Mouse (Mus musculus) ES-E14 (cell line): ENCODE measurements around the gene Olfr15. TPM values are rescaled to one million over a fixed set of nuclear protein-coding genes. Genes with fewer than 3 reads are reported as not detected.
"Not testable (repeated sequence)": the region's sequence is repeated elsewhere in the genome, so short reads cannot be mapped to it uniquely, and the experiment has no call there.

Experiments
- DNase-seq: peaks from one replicate; pipeline ENCODE4 v3.0.0-alpha.2; 2013; ENCODE audit warnings: low read depth, low spot score
- H3K27ac ChIP-seq: 2 replicates; pipeline ENCODE4 v1.5.1; 2012; ENCODE audit warnings: low read depth, mild to moderate bottlenecking, low read length, moderate library complexity, mixed read lengths; ENCODE audit not compliant: poor library complexity, insufficient read depth, severe bottlenecking
- H3K36me3 ChIP-seq: 2 replicates; pipeline ENCODE4 v1.6.1; 2012; ENCODE audit warnings: mild to moderate bottlenecking, low read length, moderate library complexity, mixed read lengths; ENCODE audit not compliant: control insufficient read depth, poor library complexity, insufficient read depth, severe bottlenecking
- H3K4me1 ChIP-seq, 2 experiments: fragments of 150-350 bp in 1 of 2; sonication (generic) in 1 of 2; 2 replicates each; pipeline ENCODE4 v1.6.1; 2012; ENCODE audit warnings: low read length in 2 of 2, mild to moderate bottlenecking in 1 of 2, mixed read lengths in 1 of 2; ENCODE audit not compliant: control insufficient read depth in 2 of 2, insufficient read depth in 2 of 2, poor library complexity in 1 of 2
- H3K4me3 ChIP-seq, 2 experiments: fragments of 150-350 bp in 1 of 2; sonication (generic) in 1 of 2; 2 replicates each; pipeline ENCODE4 v1.5.1; 2012; ENCODE audit warnings: low read length in 2 of 2, low read depth in 1 of 2, mild to moderate bottlenecking in 1 of 2, mixed read lengths in 1 of 2; ENCODE audit not compliant: insufficient read depth in 1 of 2, poor library complexity in 1 of 2, severe bottlenecking in 1 of 2
- H3K9ac ChIP-seq: 2 replicates; pipeline ENCODE4 v1.6.1; 2012; ENCODE audit warnings: low read depth, mild to moderate bottlenecking, low read length, mixed read lengths; ENCODE audit not compliant: poor library complexity, insufficient read depth, severe bottlenecking
- H3K9me3 ChIP-seq: fragments of 150-350 bp; sonication (generic); 2 replicates; pipeline ENCODE4 v1.6.1; 2012; ENCODE audit warnings: low read depth, mild to moderate bottlenecking, low read length; ENCODE audit not compliant: control insufficient read depth, insufficient read depth
- CHD2 ChIP-seq: IDR thresholded peaks from 2 replicates; pipeline ENCODE4 v1.6.1; 2014; ENCODE audit warnings: mild to moderate bottlenecking, low read depth, low read length, inconsistent platforms
- HCFC1 ChIP-seq: IDR thresholded peaks from 2 replicates; pipeline ENCODE4 v1.6.1; 2012; ENCODE audit warnings: low read length, inconsistent platforms, borderline replicate concordance; ENCODE audit not compliant: insufficient read depth
- MAFK ChIP-seq: IDR thresholded peaks from 2 replicates; pipeline ENCODE4 v1.6.1; 2014; ENCODE audit warnings: mild to moderate bottlenecking, low read depth, low read length, inconsistent platforms; ENCODE audit not compliant: insufficient read depth
- ZC3H11A ChIP-seq: IDR thresholded peaks from 2 replicates; pipeline ENCODE4 v1.6.1; 2012; ENCODE audit warnings: low read depth, mild to moderate bottlenecking, inconsistent platforms, low read length, borderline replicate concordance
- ZNF384 ChIP-seq: IDR thresholded peaks from 2 replicates; pipeline ENCODE4 v1.6.1; 2012; ENCODE audit warnings: low read depth, low read length, inconsistent platforms
- in situ Hi-C, 2 experiments: fragments of 600-800 bp; cut with MboI; formaldehyde crosslinking; loops; one replicate each; pipeline ENCODE4 v1.15.1; 2025; ENCODE audit warnings: low sequenced_read_pairs in 2 of 2, inconsistent platforms in 1 of 2; ENCODE audit not compliant: unreplicated experiment in 2 of 2
- total RNA-seq: library from RNA; depleted of rRNA; stranded (reverse); fragments of 300-350 nt; gene quantifications from 2 replicates; pipeline ENCODE4 v1.2.3, GENCODE M21; 2012; rRNA removed

Gene Olfr15
- total RNA-seq: not detected in 2 replicates

DNA sequence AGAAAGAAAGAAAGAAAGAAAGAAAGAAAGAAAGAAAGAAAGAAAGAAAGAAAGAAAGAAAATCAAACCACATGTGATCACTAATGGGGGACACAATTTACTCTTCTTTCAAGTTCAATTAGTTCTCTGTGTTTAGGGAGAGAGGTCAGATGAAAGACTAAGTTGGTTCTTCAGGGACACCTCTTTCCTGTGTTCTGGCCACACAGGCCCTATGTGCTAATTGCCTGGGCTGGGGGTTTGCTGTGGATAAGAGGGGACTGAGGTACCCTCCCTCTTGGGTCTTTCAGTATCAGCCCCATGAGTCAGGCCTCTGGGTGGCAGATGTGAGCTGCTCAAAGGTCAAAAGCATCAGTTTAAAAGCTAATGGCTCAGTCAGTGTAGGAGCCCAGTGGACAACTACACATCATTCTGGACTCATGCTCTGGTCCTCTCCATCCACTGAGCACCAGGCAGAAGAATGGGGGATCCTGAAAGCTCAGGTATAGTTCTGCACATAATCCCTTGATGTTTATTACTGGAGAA, at the start of gene Olfr15:
Gene Olfr15, plus strand, starts transcription at position 291 of the 522 bp plus-strand sequence.
- no peaks in the 10 kb centered on the region for H3K9me3 ChIP-seq
- H3K4me1 ChIP-seq: no peaks in the 10 kb centered on the region
- no peak within 1 kb of the TSS for H3K27ac ChIP-seq
- H3K9ac ChIP-seq: no peak within 1 kb of the TSS
- in situ Hi-C loops: no loop called here
- no peaks in the 10 kb centered on the region for H3K36me3 ChIP-seq
- TF ChIP-seq ZC3H11A (0 out of 2 replicates have a peak, but pooled peaks have one; percentile 11), MAFK (no peak), HCFC1 (no peak), CHD2 (no peak), ZNF384 (no peak)
- no peak for DNase-seq
- H3K4me3 ChIP-seq: no peak within 1 kb of the TSS

DNA sequence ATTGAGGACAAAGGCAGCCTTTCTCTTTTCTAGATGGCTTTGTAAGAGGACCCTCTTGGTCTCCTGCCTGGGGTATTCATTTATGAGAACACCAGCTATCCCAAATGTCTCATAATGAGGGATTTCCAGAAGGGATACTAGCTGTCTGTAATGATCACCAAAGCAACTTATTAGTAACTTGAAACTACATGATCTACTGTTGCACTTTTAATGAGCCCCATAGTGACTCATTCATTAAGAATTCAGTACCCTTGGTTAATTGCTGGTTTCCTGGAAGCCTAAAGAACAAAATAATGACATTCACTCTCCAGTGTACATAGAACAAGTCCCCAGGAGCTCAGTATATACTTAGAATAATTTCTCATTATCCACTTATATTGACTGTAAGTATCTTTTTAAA, 49.4 kb upstream of the Olfr15 start:
- Histone ChIP-seq H3K4me1 (peaks cover 3% of the 10 kb centered on the region in 2 experiments; a peak in 2 of 4 replicates), H3K36me3 (no peaks in the 10 kb centered on the region), H3K4me3 (no peak overlapping the region), H3K9me3 (no peaks in the 10 kb centered on the region), H3K9ac (no peak overlapping the region), H3K27ac (no peak overlapping the region)
- in situ Hi-C loops: no loop called here
- TF ChIP-seq ZNF384 (no peak), MAFK (no peak), ZC3H11A (no peak), CHD2 (no peak), HCFC1 (no peak)
- no peak for DNase-seq

DNA sequence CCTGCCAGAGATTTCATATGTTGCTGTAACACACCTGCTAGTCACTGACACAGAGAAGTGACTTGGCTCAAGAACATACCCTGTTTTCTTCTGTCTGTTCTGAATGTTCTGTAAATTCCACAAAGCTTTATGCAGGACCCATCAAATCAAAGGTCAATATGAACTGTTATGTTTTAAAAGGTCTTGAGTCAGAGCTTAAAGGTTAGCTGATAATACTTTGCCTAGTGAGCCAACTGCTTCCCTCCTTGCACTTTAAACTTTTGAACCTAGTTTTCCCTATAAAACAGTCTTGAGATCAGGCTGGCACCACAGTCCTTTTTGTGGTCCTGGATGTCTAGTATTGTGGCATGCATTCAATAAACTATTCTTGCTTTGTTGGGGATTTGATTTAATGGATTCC, 42.3 kb upstream of the Olfr15 start:
- Histone ChIP-seq H3K9ac (no peak overlapping the region), H3K36me3 (no peaks in the 10 kb centered on the region), H3K27ac (no peak overlapping the region), H3K4me1 (no peaks in the 10 kb centered on the region), H3K9me3 (no peaks in the 10 kb centered on the region), H3K4me3 (no peak overlapping the region)
- no peak for DNase-seq
- in situ Hi-C loops: no loop called here
- TF ChIP-seq ZC3H11A (no peak), CHD2 (no peak), MAFK (no peak), HCFC1 (no peak), ZNF384 (no peak)

DNA sequence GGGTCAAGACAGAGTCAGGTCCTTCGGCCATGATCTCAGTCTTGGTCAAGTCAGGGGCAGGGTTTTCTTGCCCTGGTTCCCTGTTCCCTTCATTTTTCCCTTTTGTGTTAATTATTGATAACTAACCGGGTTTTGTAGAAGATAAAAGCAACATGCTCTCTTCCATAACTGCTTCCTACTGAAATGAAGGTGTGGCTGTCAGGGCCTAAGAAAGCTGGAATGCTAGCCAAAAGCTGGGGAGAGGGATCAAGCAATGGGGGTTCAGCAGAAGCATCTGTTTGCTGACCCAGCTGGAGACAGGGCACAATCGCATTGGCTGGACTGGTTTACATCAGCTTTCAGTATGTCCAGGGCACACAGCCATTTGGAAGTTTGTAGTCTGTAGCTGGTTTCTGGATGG, 22.5 kb upstream of the Olfr15 start:
- Histone ChIP-seq H3K27ac (no peak overlapping the region), H3K9me3 (no peaks in the 10 kb centered on the region), H3K36me3 (no peaks in the 10 kb centered on the region), H3K4me3 (no peak overlapping the region), H3K9ac (no peak overlapping the region), H3K4me1 (no peaks in the 10 kb centered on the region)
- in situ Hi-C loops: no loop called here
- no peak for TF ChIP-seq HCFC1
- no peak for TF ChIP-seq MAFK
- DNase-seq: no peak

DNA sequence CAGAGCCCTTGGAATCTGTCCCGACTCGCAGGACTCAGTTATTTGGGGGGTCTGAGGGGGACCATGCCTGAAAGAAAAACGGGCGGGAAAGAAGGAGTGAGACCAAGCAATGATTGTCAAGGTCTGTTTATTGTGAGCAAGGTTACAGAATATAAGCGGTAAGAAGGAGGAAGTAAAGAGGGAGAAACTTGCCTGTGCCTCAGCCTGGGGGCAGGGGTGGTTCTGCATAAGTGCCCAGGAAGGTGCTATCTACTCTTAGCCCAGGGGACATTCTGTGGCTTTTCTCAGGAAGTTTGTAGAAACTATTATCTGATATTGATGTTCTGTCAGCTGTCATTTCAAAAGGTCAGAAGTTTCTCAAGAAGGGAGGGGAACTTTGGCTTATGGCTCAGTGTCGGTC, 16.0 kb upstream of the Olfr15 start:
- H3K9ac ChIP-seq, H3K36me3 ChIP-seq, H3K27ac ChIP-seq, in situ Hi-C loops, DNase-seq, H3K4me3 ChIP-seq, H3K4me1 ChIP-seq, H3K9me3 ChIP-seq: not testable (repeated sequence)
